Mouse (Mus musculus): ENCODE results near the gene Lmo3. TPM values are rescaled to one million over a fixed set of nuclear protein-coding genes. Genes with fewer than 3 reads are reported as not detected.

The Lmo3 gene
- polyA plus RNA-seq, 1 experiment from 2014 or later, result 0.25 TPM

GRCm38 (mm10) chr6:138422671-138423321, 159.0 kb downstream of the Lmo3 start:
- H3K4me2 ChIP-seq, result peak overlapping the region; percentile 53
- H3K4me3 ChIP-seq (replicated peaks), result peak overlapping the region; percentile 22; the same call in 1 of the 2 replicates
- no peaks in the 10 kb centered on the region for H3K36me3 ChIP-seq (replicated peaks)
- ATAC-seq (ENCODE audit: insufficient read depth), result no peak
- no peaks in the 10 kb centered on the region for H3K4me1 ChIP-seq (replicated peaks)
- no peak overlapping the region for H3K27ac ChIP-seq (replicated peaks)
- 3% methylated on average over 16 of the region's 16 CpGs for WGBS (ENCODE audit: insufficient replicate concordance)
- peaks cover 26% of the 10 kb centered on the region for H3K27me3 ChIP-seq
- H3K9me3 ChIP-seq (replicated peaks), result no peaks in the 10 kb centered on the region
- no peak overlapping the region for H3K9ac ChIP-seq

- ATAC-seq (ENCODE audit: insufficient read depth), result no peak
- Histone ChIP-seq H3K4me1 (replicated peaks) (no peaks in the 10 kb centered on the region), H3K36me3 (replicated peaks) (no peaks in the 10 kb centered on the region), H3K4me2 (peak overlapping the region; percentile 53), H3K27me3 (peaks cover 26% of the 10 kb centered on the region), H3K27ac (replicated peaks) (no peak overlapping the region), H3K9me3 (replicated peaks) (no peaks in the 10 kb centered on the region), H3K9ac (no peak overlapping the region), H3K4me3 (replicated peaks) (peak overlapping the region; percentile 22)
- 3% methylated on average over 24 of the region's 24 CpGs for WGBS (ENCODE audit: insufficient replicate concordance)
Measured at GRCm38 (mm10) chr6:138421931-138422531, 159.7 kb downstream of the Lmo3 start.

- Histone ChIP-seq H3K36me3 (replicated peaks) (no peaks in the 10 kb centered on the region), H3K9me3 (replicated peaks) (no peaks in the 10 kb centered on the region), H3K9ac (no peak overlapping the region), H3K4me2 (no peak overlapping the region), H3K27me3 (peaks cover 26% of the 10 kb centered on the region), H3K27ac (replicated peaks) (no peak overlapping the region), H3K4me3 (replicated peaks) (no peak overlapping the region), H3K4me1 (replicated peaks) (no peaks in the 10 kb centered on the region)
- ATAC-seq (ENCODE audit: insufficient read depth), result no peak
- WGBS (ENCODE audit: insufficient replicate concordance), result 7% methylated on average over 14 of the region's 14 CpGs
Measured at GRCm38 (mm10) chr6:138421191-138421613, 160.6 kb downstream of the Lmo3 start.

GRCm38 (mm10) chr6:138420536-138420891, 161.3 kb downstream of the Lmo3 start:
- Histone ChIP-seq H3K36me3 (replicated peaks) (no peaks in the 10 kb centered on the region), H3K4me1 (replicated peaks) (no peaks in the 10 kb centered on the region), H3K27me3 (peaks cover 26% of the 10 kb centered on the region), H3K4me3 (replicated peaks) (no peak overlapping the region), H3K4me2 (no peak overlapping the region), H3K9me3 (replicated peaks) (no peaks in the 10 kb centered on the region), H3K27ac (replicated peaks) (no peak overlapping the region), H3K9ac (no peak overlapping the region)
- no peak for ATAC-seq (ENCODE audit: insufficient read depth)
- whole genome bisulfite sequencing (ENCODE audit: insufficient replicate concordance), result 14% methylated on average over 3 of the region's 3 CpGs

GRCm38 (mm10) chr6:138419871-138420535, 161.8 kb downstream of the Lmo3 start:
- H3K27ac ChIP-seq (replicated peaks), result no peak overlapping the region
- 42% methylated on average over 8 of the region's 8 CpGs for WGBS (ENCODE audit: insufficient replicate concordance)
- H3K9ac ChIP-seq, result no peak overlapping the region
- no peaks in the 10 kb centered on the region for H3K9me3 ChIP-seq (replicated peaks)
- no peaks in the 10 kb centered on the region for H3K4me1 ChIP-seq (replicated peaks)
- peaks cover 26% of the 10 kb centered on the region for H3K27me3 ChIP-seq
- no peak for ATAC-seq (ENCODE audit: insufficient read depth)
- H3K4me2 ChIP-seq, result no peak overlapping the region
- H3K4me3 ChIP-seq (replicated peaks), result no peak overlapping the region
- no peaks in the 10 kb centered on the region for H3K36me3 ChIP-seq (replicated peaks)

- no peak for ATAC-seq (ENCODE audit: insufficient read depth)
- Histone ChIP-seq H3K4me1 (replicated peaks) (no peaks in the 10 kb centered on the region), H3K4me3 (replicated peaks) (no peak overlapping the region), H3K27me3 (no peaks in the 10 kb centered on the region), H3K27ac (replicated peaks) (no peak overlapping the region), H3K9me3 (replicated peaks) (no peaks in the 10 kb centered on the region), H3K4me2 (no peak overlapping the region), H3K9ac (no peak overlapping the region), H3K36me3 (replicated peaks) (no peaks in the 10 kb centered on the region)
- 55% methylated on average over 3 of the region's 3 CpGs for WGBS (ENCODE audit: insufficient replicate concordance)
Measured at GRCm38 (mm10) chr6:138412075-138412474, 169.7 kb downstream of the Lmo3 start.

- WGBS (ENCODE audit: insufficient replicate concordance), result 65% methylated on average over 6 of the region's 6 CpGs
- Histone ChIP-seq H3K27ac (replicated peaks) (no peak overlapping the region), H3K27me3 (no peaks in the 10 kb centered on the region), H3K9ac (no peak overlapping the region), H3K4me3 (replicated peaks) (no peak overlapping the region), H3K4me1 (replicated peaks) (no peaks in the 10 kb centered on the region), H3K36me3 (replicated peaks) (no peaks in the 10 kb centered on the region), H3K4me2 (no peak overlapping the region), H3K9me3 (replicated peaks) (no peaks in the 10 kb centered on the region)
- no peak for ATAC-seq (ENCODE audit: insufficient read depth)
Measured at GRCm38 (mm10) chr6:138402031-138402430, 179.7 kb downstream of the Lmo3 start.

- no peak overlapping the region for H3K27ac ChIP-seq (replicated peaks)
- no peak overlapping the region for H3K4me3 ChIP-seq (replicated peaks)
- no peaks in the 10 kb centered on the region for H3K4me1 ChIP-seq (replicated peaks)
- no peaks in the 10 kb centered on the region for H3K9me3 ChIP-seq (replicated peaks)
- no peaks in the 10 kb centered on the region for H3K27me3 ChIP-seq
- no peak overlapping the region for H3K9ac ChIP-seq
- H3K4me2 ChIP-seq, result no peak overlapping the region
- 83% methylated on average over 1 of the region's 1 CpGs for WGBS (ENCODE audit: insufficient replicate concordance)
- no peaks in the 10 kb centered on the region for H3K36me3 ChIP-seq (replicated peaks)
- no peak for ATAC-seq (ENCODE audit: insufficient read depth)
Measured at GRCm38 (mm10) chr6:138398836-138399235, 182.9 kb downstream of the Lmo3 start.

- no peak overlapping the region for H3K27ac ChIP-seq (replicated peaks)
- no peaks in the 10 kb centered on the region for H3K4me1 ChIP-seq (replicated peaks)
- H3K4me2 ChIP-seq, result no peak overlapping the region
- H3K4me3 ChIP-seq (replicated peaks), result no peak overlapping the region
- WGBS (ENCODE audit: insufficient replicate concordance), result 53% methylated on average over 5 of the region's 5 CpGs
- ATAC-seq (ENCODE audit: insufficient read depth), result no peak
- H3K36me3 ChIP-seq (replicated peaks), result no peaks in the 10 kb centered on the region
- no peaks in the 10 kb centered on the region for H3K27me3 ChIP-seq
- no peak overlapping the region for H3K9ac ChIP-seq
- no peaks in the 10 kb centered on the region for H3K9me3 ChIP-seq (replicated peaks)
Measured at GRCm38 (mm10) chr6:138391085-138391484, 190.7 kb downstream of the Lmo3 start.

GRCm38 (mm10) chr6:138388168-138388936, 193.4 kb downstream of the Lmo3 start:
- ATAC-seq (ENCODE audit: insufficient read depth), result no peak

GRCm38 (mm10) chr6:138383208-138383607, 198.6 kb downstream of the Lmo3 start:
- 53% methylated on average over 1 of the region's 1 CpGs for WGBS (ENCODE audit: insufficient replicate concordance)
- no peak for ATAC-seq (ENCODE audit: insufficient read depth)

More at GRCm38 (mm10) chr6:138388168-138388936, 193.4 kb downstream of the Lmo3 start:
- Histone ChIP-seq H3K4me1 (replicated peaks) (no peaks in the 10 kb centered on the region), H3K4me3 (replicated peaks) (no peak overlapping the region), H3K27ac (replicated peaks) (no peak overlapping the region), H3K9me3 (replicated peaks) (no peaks in the 10 kb centered on the region), H3K36me3 (replicated peaks) (no peaks in the 10 kb centered on the region), H3K9ac (no peak overlapping the region), H3K27me3 (no peaks in the 10 kb centered on the region), H3K4me2 (no peak overlapping the region)
- 65% methylated on average over 18 of the region's 18 CpGs for whole genome bisulfite sequencing (ENCODE audit: insufficient replicate concordance)

More at GRCm38 (mm10) chr6:138383208-138383607, 198.6 kb downstream of the Lmo3 start:
- H3K4me2 ChIP-seq, result no peak overlapping the region
- no peak overlapping the region for H3K4me3 ChIP-seq (replicated peaks)
- no peaks in the 10 kb centered on the region for H3K36me3 ChIP-seq (replicated peaks)
- H3K27ac ChIP-seq (replicated peaks), result no peak overlapping the region
- H3K9ac ChIP-seq, result no peak overlapping the region
- no peaks in the 10 kb centered on the region for H3K9me3 ChIP-seq (replicated peaks)
- no peaks in the 10 kb centered on the region for H3K4me1 ChIP-seq (replicated peaks)
- no peaks in the 10 kb centered on the region for H3K27me3 ChIP-seq

All from liver, embryonic 15.5 days (tissue).